Mouse (Mus musculus) left cerebral cortex, postnatal 4 days (tissue): ENCODE data around the gene Ncapd2. TPM values are rescaled to one million over a fixed set of nuclear protein-coding genes. Genes with fewer than 3 reads are reported as not detected.
"Not testable (repeated sequence)": the region's sequence is repeated elsewhere in the genome, so short reads cannot be mapped to it uniquely, and the experiment has no call there.

Source experiments
- DNase-seq: peaks from one replicate; pipeline ENCODE4 v3.0.0-alpha.2; 2022
- intact Hi-C: fragments of 180-260 bp; cut with DNase I; formaldehyde crosslinking; loops from one replicate; pipeline ENCODE4 v1.15.1; 2025
- total RNA-seq, 2 experiments: library from RNA; stranded (reverse); gene quantifications; 2 replicates each; pipeline ENCODE4 v1.2.3; 2021

The Ncapd2 gene
- total RNA-seq, 2 experiments from 2014 or later: 44.9 to 51.4 TPM

DNA sequence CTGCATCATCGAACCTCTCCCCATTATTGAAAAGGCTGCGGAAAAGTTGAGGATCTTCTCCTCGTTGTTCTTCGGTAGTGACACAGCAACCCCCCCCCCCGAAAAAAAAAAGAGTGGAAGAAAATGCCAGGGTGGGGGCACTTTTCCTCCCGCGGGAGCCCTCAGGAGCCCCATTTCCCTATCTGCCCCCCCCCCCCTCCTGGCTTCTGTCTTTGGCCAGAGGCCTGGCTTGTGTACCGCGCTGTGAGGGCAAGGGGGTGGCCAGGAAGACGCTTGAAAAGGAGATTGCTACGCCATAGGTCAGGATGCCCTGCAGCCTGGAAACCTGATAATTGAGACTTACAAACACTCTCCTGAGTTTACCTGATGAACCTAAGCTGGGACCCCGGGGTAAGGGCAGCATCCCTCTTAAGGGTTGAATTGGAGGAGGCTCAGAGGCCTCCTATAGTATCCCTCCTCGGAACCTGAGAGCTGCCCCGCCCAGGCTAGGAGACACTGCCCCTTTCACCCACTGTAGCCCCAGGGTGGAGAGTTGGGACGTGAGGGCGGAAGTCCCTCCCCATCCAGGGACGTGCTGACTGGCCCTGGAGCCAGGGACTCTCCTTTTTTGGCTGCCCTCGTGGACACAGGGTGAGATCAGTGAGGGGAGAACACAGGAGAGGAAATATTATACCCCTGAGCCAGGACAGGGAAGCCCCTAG, 25.3 kb downstream of the Ncapd2 start, which contains the start of gene Gapdh:
Gene Gapdh (minus strand): TSS at position 417 of the 701 bp plus-strand sequence.
- DNase-seq: peak; percentile 68
- intact Hi-C loops: no loop called here

DNA sequence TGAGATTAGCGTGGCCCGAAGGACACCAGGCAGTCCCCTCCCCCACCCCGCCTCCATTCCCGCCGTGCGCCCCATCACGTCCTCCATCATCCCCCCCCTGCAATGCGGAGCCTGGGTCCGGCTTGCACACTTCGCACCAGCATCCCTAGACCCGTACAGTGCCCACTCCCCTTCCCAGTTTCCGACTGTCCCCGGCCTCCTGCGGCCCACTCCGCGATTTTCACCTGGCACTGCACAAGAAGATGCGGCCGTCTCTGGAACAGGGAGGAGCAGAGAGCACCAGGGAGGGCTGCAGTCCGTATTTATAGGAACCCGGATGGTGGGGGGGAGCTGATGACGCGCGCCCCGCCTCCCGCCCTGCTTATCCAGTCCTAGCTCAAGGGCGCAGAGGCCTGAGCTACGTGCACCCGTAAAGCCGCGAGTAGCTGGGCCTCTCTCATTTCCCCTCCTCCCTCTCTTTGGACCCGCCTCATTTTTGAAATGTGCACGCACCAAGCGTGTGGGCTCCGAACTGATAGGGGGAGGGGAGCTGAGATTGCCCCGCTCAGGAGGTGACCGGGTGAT, 26.1 kb downstream of the Ncapd2 start:
- DNase-seq: peak; percentile 98
- intact Hi-C loops: no loop called here

GRCm38 (mm10) chr6:125164672-125165327, 26.7 kb downstream of the Ncapd2 start:
- intact Hi-C loops: loop anchor here (5.0 kb wide), 1 partner anchor 108 kb away; no protein-coding TSS in a partner anchor
- DNase-seq: peak; percentile 78

GRCm38 (mm10) chr6:125163801-125164657, 27.5 kb downstream of the Ncapd2 start:
- DNase-seq: no peak
- intact Hi-C loops: loop anchor here (5.0 kb wide), 1 partner anchor 108 kb away; no protein-coding TSS in a partner anchor

- not testable (repeated sequence) for DNase-seq
- intact Hi-C loops: loop anchor here (5.0 kb wide), 1 partner anchor 110 kb away; no protein-coding TSS in a partner anchor
Observed at GRCm38 (mm10) chr6:125162615-125163305, 28.7 kb downstream of the Ncapd2 start.

GRCm38 (mm10) chr6:125161971-125162370, 29.5 kb downstream of the Ncapd2 start:
- peak; percentile 72 for DNase-seq
- intact Hi-C loops: loop anchor here (5.0 kb wide), 1 partner anchor 110 kb away; no protein-coding TSS in a partner anchor

DNA sequence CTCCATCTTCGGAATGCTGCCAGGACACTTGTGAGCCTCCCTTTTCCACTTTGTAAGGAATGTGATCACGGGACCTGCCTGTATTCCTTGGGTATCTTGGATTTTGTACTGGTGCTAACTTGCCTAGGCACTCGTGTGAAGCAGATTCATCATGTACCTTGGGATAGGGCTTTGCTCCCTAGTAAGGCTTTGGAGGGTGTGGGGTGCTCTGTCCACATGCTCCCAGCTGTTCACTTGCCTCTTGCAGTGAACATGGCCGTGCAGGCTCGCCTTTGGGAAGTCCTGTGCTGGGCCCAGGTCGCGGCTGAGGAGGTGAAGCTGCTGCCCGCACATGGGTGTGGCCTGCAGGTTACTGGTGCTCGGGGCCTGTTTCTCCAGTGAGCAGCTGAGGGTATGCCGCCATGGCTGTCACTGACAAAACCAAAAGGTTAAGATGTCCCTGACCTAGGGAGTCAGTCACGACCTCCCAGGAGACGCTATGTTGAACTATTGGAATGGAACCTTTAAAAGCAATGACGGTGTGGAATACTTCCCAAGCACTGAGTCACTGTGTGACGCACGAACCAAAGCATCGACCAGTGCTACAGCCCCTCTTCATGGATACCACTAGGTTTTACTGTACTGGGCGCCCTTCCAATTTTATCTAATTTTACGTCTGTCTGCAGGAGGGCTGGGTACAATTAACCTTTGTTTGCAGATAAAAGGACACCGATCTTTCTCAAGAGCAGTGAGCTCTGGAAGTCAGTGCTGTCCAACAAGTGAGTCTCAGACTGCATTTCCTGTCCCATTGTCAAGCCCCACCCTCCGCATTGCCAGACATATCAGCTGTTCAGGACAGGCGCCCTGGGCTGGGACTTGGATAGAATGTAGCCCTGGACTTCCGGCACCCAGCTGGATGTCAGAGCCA, 30.4 kb downstream of the Ncapd2 start:
- intact Hi-C loops: loop anchor here (5.0 kb wide), 1 partner anchor 111 kb away; no protein-coding TSS in a partner anchor
- peak; percentile 28 for DNase-seq

GRCm38 (mm10) chr6:125160558-125160853, 31.0 kb downstream of the Ncapd2 start:
- intact Hi-C loops: loop anchor here (5.0 kb wide), 1 partner anchor 112 kb away; no protein-coding TSS in a partner anchor
- DNase-seq: no peak

GRCm38 (mm10) chr6:125159773-125160557, 31.5 kb downstream of the Ncapd2 start:
- DNase-seq: no peak
- intact Hi-C loops: loop anchor here (5.0 kb wide), 1 partner anchor 112 kb away; no protein-coding TSS in a partner anchor

DNA sequence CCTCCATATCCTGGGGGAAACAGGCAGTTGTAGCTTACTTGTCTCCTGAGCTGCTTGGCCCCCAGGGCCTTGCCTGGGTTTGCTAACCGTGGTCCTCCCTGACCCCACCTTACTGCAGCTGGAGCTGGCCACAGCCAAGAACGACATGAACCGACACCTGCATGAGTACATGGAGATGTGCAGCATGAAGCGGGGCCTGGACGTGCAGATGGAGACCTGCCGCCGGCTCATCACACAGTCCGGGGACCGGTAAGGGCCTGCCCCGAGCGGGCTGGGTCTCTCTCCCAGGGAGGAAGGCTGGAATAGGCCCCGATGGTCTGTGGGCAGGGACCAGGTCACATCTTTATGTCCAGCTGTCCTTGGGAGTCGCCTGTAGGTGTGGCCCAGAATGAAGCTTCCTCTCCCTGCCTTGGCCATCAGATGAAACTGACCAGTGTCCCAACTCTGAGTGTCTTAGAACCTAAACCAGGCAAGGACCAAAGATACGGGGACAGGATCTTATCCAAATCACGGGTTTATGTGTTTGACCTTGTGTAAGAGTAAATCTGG, 32.5 kb downstream of the Ncapd2 start:
- no peak for DNase-seq
- intact Hi-C loops: no loop called here

DNA sequence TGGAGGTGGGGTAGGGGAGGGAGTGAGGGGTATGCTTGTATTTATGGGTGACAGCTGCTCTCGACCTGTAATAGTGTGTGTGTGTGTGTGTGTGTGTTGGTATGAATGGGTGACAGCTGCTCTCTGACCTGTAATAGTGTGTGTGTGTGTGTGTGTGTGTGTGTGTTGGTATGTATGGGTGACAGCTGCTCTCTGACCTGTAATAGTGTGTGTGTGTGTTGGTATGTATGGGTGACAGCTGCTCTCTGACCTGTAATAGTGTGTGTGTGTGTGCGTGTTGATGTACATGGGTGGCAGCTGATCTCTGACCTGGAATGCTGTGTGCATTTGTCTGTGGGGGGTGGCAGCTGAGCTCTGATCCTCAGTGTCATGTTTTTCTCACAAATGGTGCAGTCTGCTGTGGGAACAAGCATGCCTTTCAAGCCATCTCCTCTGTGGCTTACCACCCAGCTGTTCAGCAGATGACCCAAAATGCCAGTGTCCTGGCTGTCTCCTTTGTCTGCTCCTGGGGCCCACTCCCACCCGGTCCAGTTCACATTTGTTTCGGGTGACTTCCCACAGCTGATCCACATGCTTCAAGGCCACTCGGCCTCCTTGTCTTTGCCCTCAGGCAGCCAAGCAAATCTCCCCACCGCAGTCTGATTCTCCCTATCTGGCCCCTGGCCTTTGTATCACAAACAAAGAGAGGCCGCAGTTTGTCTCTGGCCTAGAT, 34.4 kb downstream of the Ncapd2 start:
- intact Hi-C loops: no loop called here

GRCm38 (mm10) chr6:125156491-125156890, 35.0 kb downstream of the Ncapd2 start:
- intact Hi-C loops: no loop called here
- DNase-seq: no peak

More for the DNA sequence above, 34.4 kb downstream of the Ncapd2 start:
- no peak for DNase-seq

GRCm38 (mm10) chr6:125155262-125155661, 36.2 kb downstream of the Ncapd2 start:
- intact Hi-C loops: no loop called here
- no peak for DNase-seq

DNA sequence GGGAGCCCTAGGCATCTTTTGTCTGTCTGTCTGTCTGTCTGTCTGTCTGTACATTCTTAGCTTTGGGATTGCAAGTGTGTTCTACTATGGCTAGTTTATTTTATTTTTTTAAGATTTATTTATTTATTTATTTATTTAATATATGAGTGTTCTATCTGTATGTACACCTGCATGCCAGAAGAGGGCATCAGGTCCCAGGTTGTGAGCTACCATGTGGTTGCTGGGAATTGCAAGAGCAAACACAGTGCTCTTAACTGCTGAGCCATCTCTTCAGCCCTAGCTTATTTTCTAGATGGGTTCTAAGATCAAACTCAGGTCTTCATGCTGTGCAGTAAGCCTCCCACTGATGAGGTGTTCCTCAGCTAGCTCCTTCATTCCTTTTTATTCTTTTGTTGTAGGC, 37.0 kb downstream of the Ncapd2 start:
- no peak for DNase-seq
- intact Hi-C loops: no loop called here

GRCm38 (mm10) chr6:125153682-125154081, 37.8 kb downstream of the Ncapd2 start:
- no peak for DNase-seq
- intact Hi-C loops: no loop called here

- no peak for DNase-seq
- intact Hi-C loops: no loop called here
Observed at GRCm38 (mm10) chr6:125153018-125153389, 38.5 kb downstream of the Ncapd2 start.
